Mouse (Mus musculus): Measurements from ENCODE around the gene Gli3. TPM values are rescaled to one million over a fixed set of nuclear protein-coding genes. Genes with fewer than 3 reads are reported as not detected.

Gli3 gene
- total RNA-seq, 2 experiments from 2014 or later = 1.9 to 2.1 TPM

GRCm38 (mm10) chr13:15487334-15487733 is 24.3 kb downstream of the Gli3 start:
- intact Hi-C loops (cut with DNase I) = no loop called here
- no peak for DNase-seq

- no peak for DNase-seq
- intact Hi-C loops (cut with DNase I) = no loop called here
These were observed 25.0 kb downstream of the Gli3 start for GRCm38 (mm10) chr13:15488065-15488464.

- intact Hi-C loops (cut with DNase I) = no loop called here
- no peak for DNase-seq
These were observed 32.8 kb downstream of the Gli3 start for GRCm38 (mm10) chr13:15495820-15496219.

DNA sequence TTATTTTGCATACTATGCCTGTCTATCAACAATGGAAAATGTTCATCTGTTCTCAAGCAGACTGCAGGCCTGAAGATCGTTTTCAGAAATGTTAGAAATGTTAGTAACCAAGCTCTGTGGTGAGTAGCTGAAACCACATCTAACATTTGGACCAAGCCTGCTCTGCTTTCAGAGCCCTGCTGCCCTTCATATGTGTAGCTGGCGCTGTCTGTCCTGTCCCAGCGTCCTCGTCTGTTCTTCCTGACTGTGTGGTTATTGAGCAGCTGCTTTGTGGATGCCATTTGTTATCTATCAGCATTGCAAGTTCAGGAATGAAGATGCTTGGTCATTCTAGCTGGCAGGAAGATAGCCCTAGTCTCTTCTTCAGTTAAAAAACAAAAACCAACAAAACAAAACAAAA is 35.3 kb downstream of the Gli3 start:
- no peak for DNase-seq
- intact Hi-C loops (cut with DNase I) = no loop called here

GRCm38 (mm10) chr13:15510925-15511324 is 47.9 kb downstream of the Gli3 start:
- intact Hi-C loops (cut with DNase I) = no loop called here
- DNase-seq = no peak

- intact Hi-C loops (cut with DNase I) = no loop called here
- DNase-seq = no peak
These were observed 50.1 kb downstream of the Gli3 start for GRCm38 (mm10) chr13:15513114-15513513.

DNA sequence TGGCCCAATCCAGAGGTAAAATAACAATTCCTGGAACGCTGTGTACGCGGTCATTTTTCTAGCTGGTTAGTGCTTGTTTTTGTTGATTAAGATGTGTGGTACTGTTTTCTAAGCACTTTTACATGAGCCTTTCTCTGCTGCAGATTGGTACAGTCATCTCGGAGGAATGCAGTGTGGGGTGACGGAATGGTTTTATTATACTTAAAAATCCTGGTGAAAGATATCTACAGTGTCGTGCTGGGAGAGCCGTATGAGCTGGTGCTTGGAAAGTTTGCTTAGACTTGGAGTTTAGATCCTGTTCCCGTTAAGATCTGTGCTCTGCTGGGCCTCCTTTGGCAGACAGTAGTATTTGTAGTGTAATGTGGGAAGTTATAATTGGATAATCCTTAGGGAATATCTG is 51.0 kb downstream of the Gli3 start:
- no peak for DNase-seq
- intact Hi-C loops (cut with DNase I) = no loop called here

DNA sequence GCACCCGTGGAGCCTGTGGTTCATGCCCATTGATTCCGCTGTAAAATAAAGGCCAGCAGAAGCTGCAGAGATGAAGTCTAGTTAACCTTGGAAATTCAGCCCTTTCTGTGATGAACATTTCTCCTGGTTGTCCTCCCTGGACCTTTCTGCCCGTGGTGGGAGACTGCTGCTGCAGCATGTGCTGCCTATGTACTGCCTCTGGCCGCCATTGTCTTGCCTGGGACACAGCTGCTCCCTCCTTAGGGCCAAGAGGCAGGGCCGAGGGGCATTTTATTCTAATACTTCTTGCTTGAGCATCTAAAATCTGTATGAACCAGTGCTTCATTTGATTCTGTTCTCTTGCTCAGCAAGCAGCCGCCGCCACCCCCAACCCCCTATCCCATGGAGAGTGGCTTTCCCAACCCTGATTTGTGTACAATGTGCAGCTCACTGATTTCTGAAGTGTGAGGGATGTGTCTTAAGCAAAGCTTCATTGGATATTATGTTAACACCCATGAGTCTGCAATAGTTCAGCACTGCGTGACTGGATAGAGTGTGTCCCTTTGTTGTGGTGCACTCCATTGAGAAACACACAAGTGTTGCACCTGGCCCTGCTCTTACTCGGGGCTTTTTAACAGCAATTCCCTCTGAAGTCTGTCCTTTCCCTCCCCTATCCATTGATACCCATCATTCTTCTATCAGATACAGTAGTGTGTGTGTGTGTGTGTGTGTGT is 54.2 kb downstream of the Gli3 start:
- intact Hi-C loops (cut with DNase I) = no loop called here
- no peak for DNase-seq

- intact Hi-C loops (cut with DNase I) = no loop called here
- DNase-seq = no peak
These were observed 57.3 kb downstream of the Gli3 start for GRCm38 (mm10) chr13:15520353-15520752.

DNA sequence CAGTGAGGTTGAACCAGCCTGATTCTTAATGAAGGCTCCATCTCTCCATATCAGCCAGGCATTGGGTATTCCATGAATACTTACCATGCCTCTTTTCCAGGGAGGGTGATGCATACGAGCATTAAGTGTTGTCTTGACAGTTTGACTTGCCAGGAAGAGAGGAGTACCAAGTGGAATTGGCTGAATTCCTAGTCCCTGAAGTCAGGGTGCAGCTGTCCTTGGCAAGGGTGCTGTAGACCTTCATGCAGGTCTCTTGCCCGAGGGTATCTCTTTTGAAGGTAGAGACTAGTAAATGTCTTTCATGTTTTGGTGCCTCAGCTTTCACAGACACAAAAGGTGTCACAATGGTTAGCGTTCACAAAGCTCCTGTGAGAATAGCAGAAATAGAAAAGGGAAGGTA is 59.1 kb downstream of the Gli3 start:
- intact Hi-C loops (cut with DNase I) = no loop called here
- no peak for DNase-seq

- intact Hi-C loops (cut with DNase I) = no loop called here
- no peak for DNase-seq
These were observed 61.2 kb downstream of the Gli3 start for GRCm38 (mm10) chr13:15524208-15524607.

DNA sequence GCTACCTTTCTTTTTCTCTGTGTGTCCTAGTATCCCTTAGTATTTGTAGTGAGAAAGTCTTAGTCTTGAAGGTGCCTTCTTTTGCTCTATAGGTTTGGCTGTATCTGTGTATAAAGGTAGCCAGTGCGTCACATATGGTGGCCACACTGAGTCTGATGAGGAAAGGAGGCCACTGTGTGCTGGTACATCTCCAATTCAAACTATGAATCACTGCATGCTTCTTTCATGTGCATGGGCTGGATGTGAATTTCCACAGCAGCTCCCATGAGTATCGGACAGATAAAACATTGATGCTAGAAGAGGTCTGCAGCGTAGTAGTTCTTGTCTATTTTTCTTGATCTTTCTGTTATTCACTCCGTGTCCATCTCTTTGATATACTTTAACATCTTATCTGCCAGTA is 63.7 kb downstream of the Gli3 start:
- no peak for DNase-seq
- intact Hi-C loops (cut with DNase I) = no loop called here

GRCm38 (mm10) chr13:15531568-15531967 is 68.5 kb downstream of the Gli3 start:
- intact Hi-C loops (cut with DNase I) = no loop called here
- no peak for DNase-seq

GRCm38 (mm10) chr13:15537206-15537605 is 74.2 kb downstream of the Gli3 start:
- DNase-seq = no peak
- intact Hi-C loops (cut with DNase I) = no loop called here

GRCm38 (mm10) chr13:15537611-15538010 is 74.6 kb downstream of the Gli3 start:
- intact Hi-C loops (cut with DNase I) = no loop called here
- no peak for DNase-seq

- no peak for DNase-seq
- intact Hi-C loops (cut with DNase I) = no loop called here
These were observed 75.4 kb downstream of the Gli3 start for GRCm38 (mm10) chr13:15538389-15538788.

DNA sequence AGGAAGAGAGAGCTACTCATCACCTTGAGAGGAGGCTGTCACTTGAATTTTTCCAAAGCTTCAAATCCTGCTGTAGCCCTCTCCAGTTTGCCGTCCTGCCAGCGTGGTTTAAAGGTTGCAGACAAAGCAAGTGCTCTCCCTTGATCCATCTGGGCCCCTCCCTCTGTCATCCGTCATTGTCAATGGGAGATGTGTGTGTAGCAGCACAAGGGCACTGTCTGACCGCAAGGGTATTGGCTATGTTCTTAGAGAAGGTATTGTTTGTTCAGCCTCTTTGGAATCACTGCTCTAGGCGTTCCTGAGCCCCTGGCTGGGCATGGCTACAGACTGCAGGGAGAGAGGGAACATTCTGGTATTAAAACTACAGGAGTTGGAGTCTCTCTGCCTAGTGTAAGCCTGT is 79.0 kb downstream of the Gli3 start:
- no peak for DNase-seq
- intact Hi-C loops (cut with DNase I) = no loop called here

GRCm38 (mm10) chr13:15543169-15543887 is 80.3 kb downstream of the Gli3 start:
- intact Hi-C loops (cut with DNase I) = no loop called here
- no peak for DNase-seq

- intact Hi-C loops (cut with DNase I) = no loop called here
- no peak for DNase-seq
These were observed 81.0 kb downstream of the Gli3 start for GRCm38 (mm10) chr13:15543888-15544640.

- intact Hi-C loops (cut with DNase I) = no loop called here
- peak in 1 of 2 experiments; percentile 4 for DNase-seq
These were observed 82.4 kb downstream of the Gli3 start for GRCm38 (mm10) chr13:15545346-15545896.

- intact Hi-C loops (cut with DNase I) = no loop called here
- DNase-seq = no peak
These were observed 83.2 kb downstream of the Gli3 start for GRCm38 (mm10) chr13:15546258-15546657.
